Mouse (Mus musculus) CH12.LX (cell line): ENCODE data around the gene Dcaf12. TPM values are rescaled to one million over a fixed set of nuclear protein-coding genes. Genes with fewer than 3 reads are reported as not detected.
A peak's percentile ranks its signal among the peaks of the same experiment; 100 is the strongest.

Source experiments
- DNase-seq: peaks from one replicate; pipeline ENCODE4 v3.0.0-alpha.2; 2013; ENCODE audit errors: extremely low read depth
- H3K27ac ChIP-seq: 2 replicates; pipeline ENCODE4 v1.5.1; 2012; ENCODE audit warnings: low read depth, mild to moderate bottlenecking, control low read depth, moderate library complexity; ENCODE audit not compliant: insufficient read depth
- H3K27me3 ChIP-seq: replicated peaks from 2 replicates; pipeline ENCODE3; 2012; ENCODE audit warnings: inconsistent platforms
- H3K36me3 ChIP-seq, 2 experiments: replicated peaks in 1 of 2; 2 replicates each; pipeline versions ENCODE3 to v1.6.1; 2012; ENCODE audit warnings: inconsistent platforms in 1 of 2, low read length in 1 of 2, mild to moderate bottlenecking in 1 of 2, mixed read lengths in 1 of 2, moderate library complexity in 1 of 2; ENCODE audit not compliant: control insufficient read depth in 1 of 2, insufficient read depth in 1 of 2
- H3K4me1 ChIP-seq, 2 experiments: 2 replicates each; pipeline ENCODE4 v1.6.1; 2012; ENCODE audit warnings: inconsistent platforms in 1 of 2, moderate library complexity in 1 of 2; ENCODE audit not compliant: insufficient read depth in 2 of 2, control insufficient read depth in 1 of 2
- H3K4me2 ChIP-seq: 2 replicates; pipeline ENCODE4 v1.6.1; 2012; ENCODE audit warnings: low read depth, mild to moderate bottlenecking, control low read depth; ENCODE audit not compliant: poor library complexity, insufficient read depth, severe bottlenecking
- H3K4me3 ChIP-seq, 3 experiments: fragments of 150-350 bp in 1 of 3; sonication (generic) in 1 of 3; replicated peaks in 1 of 3; 2 replicates each; pipeline versions ENCODE3 to v1.5.1; 2011 to 2012; ENCODE audit warnings: low read depth in 2 of 3, low read length in 2 of 3, mild to moderate bottlenecking in 2 of 3, moderate library complexity in 2 of 3, control low read depth in 1 of 3, improper control_type of control experiment in 1 of 3, inconsistent platforms in 1 of 3, mixed read lengths in 1 of 3; ENCODE audit not compliant: poor library complexity in 1 of 3
- H3K79me2 ChIP-seq: replicated peaks from 2 replicates; pipeline ENCODE4 v1.6.1; 2012; ENCODE audit warnings: mild to moderate bottlenecking, moderate library complexity; ENCODE audit not compliant: control insufficient read depth, poor library complexity, insufficient read depth, severe bottlenecking; ENCODE audit errors: extremely low read depth
- H3K9ac ChIP-seq: 2 replicates; pipeline ENCODE4 v1.6.1; 2012; ENCODE audit warnings: low read depth, mild to moderate bottlenecking, control low read depth, moderate library complexity; ENCODE audit not compliant: insufficient read depth
- H3K9me3 ChIP-seq: replicated peaks from 2 replicates; pipeline ENCODE3; 2012; ENCODE audit warnings: low read length, inconsistent platforms, mixed read lengths
- BHLHE40 ChIP-seq: IDR thresholded peaks from 2 replicates; pipeline ENCODE4 v1.6.1; 2011; ENCODE audit warnings: mild to moderate bottlenecking, low read depth, low read length, improper control_type of control experiment
- CHD1 ChIP-seq: IDR thresholded peaks from 2 replicates; pipeline ENCODE4 v1.6.1; 2012; ENCODE audit warnings: low read depth, low read length, improper control_type of control experiment, inconsistent platforms
- CHD2 ChIP-seq: IDR thresholded peaks from 2 replicates; pipeline ENCODE4 v1.6.1; 2011; ENCODE audit warnings: low read length, improper control_type of control experiment
- CTCF ChIP-seq, 2 experiments: IDR thresholded peaks in 1 of 2; conservative IDR thresholded peaks in 1 of 2; 2 replicates each; pipeline ENCODE4 v1.5.1; 2011 to 2012; ENCODE audit warnings: low read depth in 2 of 2, low read length in 2 of 2, improper control_type of control experiment in 1 of 2, inconsistent platforms in 1 of 2, mild to moderate bottlenecking in 1 of 2, moderate library complexity in 1 of 2
- E2F4 ChIP-seq: IDR thresholded peaks from 2 replicates; pipeline ENCODE4 v1.6.1; 2011; ENCODE audit warnings: low read depth, low read length, improper control_type of control experiment; ENCODE audit not compliant: insufficient replicate concordance
- ELF1 ChIP-seq: IDR thresholded peaks from 2 replicates; pipeline ENCODE4 v1.6.1; 2014; ENCODE audit warnings: low read depth, mild to moderate bottlenecking, inconsistent platforms, low read length, improper control_type of control experiment
- EP300 ChIP-seq: IDR thresholded peaks from 2 replicates; pipeline ENCODE4 v1.6.1; 2011; ENCODE audit warnings: low read length, improper control_type of control experiment
- ETS1 ChIP-seq: conservative IDR thresholded peaks from 2 replicates; pipeline ENCODE4 v1.6.1; 2012; ENCODE audit warnings: low read depth, mild to moderate bottlenecking, inconsistent platforms, low read length, improper control_type of control experiment, moderate library complexity
- GABPA ChIP-seq: IDR thresholded peaks from 2 replicates; pipeline ENCODE4 v1.6.1; 2012; ENCODE audit warnings: low read depth, low read length, improper control_type of control experiment, inconsistent platforms; ENCODE audit not compliant: insufficient replicate concordance
- HCFC1 ChIP-seq: IDR thresholded peaks from 2 replicates; pipeline ENCODE4 v1.6.1; 2012; ENCODE audit warnings: low read depth, mild to moderate bottlenecking, inconsistent platforms, low read length, improper control_type of control experiment
- IRF4 ChIP-seq: IDR thresholded peaks from 2 replicates; pipeline ENCODE4 v1.6.1; 2014; ENCODE audit warnings: low read depth, mild to moderate bottlenecking, inconsistent platforms, low read length, improper control_type of control experiment
- JUN ChIP-seq: IDR thresholded peaks from 2 replicates; pipeline ENCODE4 v1.6.1; 2011; ENCODE audit warnings: low read depth, mild to moderate bottlenecking, low read length, improper control_type of control experiment, moderate library complexity; ENCODE audit not compliant: insufficient read depth
- JUND ChIP-seq: conservative IDR thresholded peaks from 2 replicates; pipeline ENCODE4 v1.6.1; 2011; ENCODE audit warnings: low read depth, low read length, improper control_type of control experiment
- KAT2A ChIP-seq: IDR thresholded peaks from 2 replicates; pipeline ENCODE4 v1.6.1; 2012; ENCODE audit warnings: low read length, improper control_type of control experiment, inconsistent platforms; ENCODE audit not compliant: insufficient replicate concordance
- MAFK ChIP-seq: IDR thresholded peaks from 2 replicates; pipeline ENCODE4 v1.6.1; 2011; ENCODE audit warnings: low read length, improper control_type of control experiment; ENCODE audit not compliant: insufficient replicate concordance
- MAX ChIP-seq: IDR thresholded peaks from 2 replicates; pipeline ENCODE4 v1.6.1; 2011; ENCODE audit warnings: low read length, improper control_type of control experiment
- MAZ ChIP-seq: IDR thresholded peaks from 2 replicates; pipeline ENCODE4 v1.6.1; 2012; ENCODE audit warnings: low read depth, mild to moderate bottlenecking, inconsistent platforms, low read length, improper control_type of control experiment, moderate library complexity
- MEF2A ChIP-seq: IDR thresholded peaks from 2 replicates; pipeline ENCODE4 v1.6.1; 2014; ENCODE audit warnings: low read depth, mild to moderate bottlenecking, inconsistent platforms, low read length, improper control_type of control experiment, borderline replicate concordance
- MXI1 ChIP-seq: IDR thresholded peaks from 2 replicates; pipeline ENCODE4 v1.6.1; 2011; ENCODE audit warnings: mild to moderate bottlenecking, low read depth, low read length, improper control_type of control experiment
- MYC ChIP-seq: IDR thresholded peaks from 2 replicates; pipeline ENCODE4 v1.6.1; 2011; ENCODE audit warnings: low read depth, mild to moderate bottlenecking, improper control_type of control experiment, low read length
- NELFE ChIP-seq: IDR thresholded peaks from 2 replicates; pipeline ENCODE4 v1.6.1; 2011; ENCODE audit warnings: low read depth, low read length, improper control_type of control experiment
- NRF1 ChIP-seq: IDR thresholded peaks from 2 replicates; pipeline ENCODE4 v1.6.1; 2014; ENCODE audit warnings: low read depth, mild to moderate bottlenecking, inconsistent platforms, low read length, improper control_type of control experiment, moderate library complexity
- PAX5 ChIP-seq: IDR thresholded peaks from 2 replicates; pipeline ENCODE4 v1.6.1; 2012; ENCODE audit warnings: low read length, inconsistent platforms, mixed read lengths
- POLR2A ChIP-seq: IDR thresholded peaks from 2 replicates; pipeline ENCODE4 v1.6.1; 2011; ENCODE audit warnings: low read depth, mild to moderate bottlenecking, improper control_type of control experiment, low read length
- POLR2AphosphoS2 ChIP-seq: IDR thresholded peaks from 2 replicates; pipeline ENCODE4 v1.6.1; 2011; ENCODE audit warnings: low read depth, low read length, improper control_type of control experiment
- RAD21 ChIP-seq: IDR thresholded peaks from 2 replicates; pipeline ENCODE4 v1.6.1; 2011; ENCODE audit warnings: low read depth, mild to moderate bottlenecking, low read length, improper control_type of control experiment, moderate library complexity
- RCOR1 ChIP-seq: conservative IDR thresholded peaks from 2 replicates; pipeline ENCODE4 v1.6.1; 2012; ENCODE audit warnings: low read depth, mild to moderate bottlenecking, inconsistent platforms, low read length, improper control_type of control experiment
- SIN3A ChIP-seq: IDR thresholded peaks from 2 replicates; pipeline ENCODE4 v1.6.1; 2012; ENCODE audit warnings: low read length, improper control_type of control experiment, inconsistent platforms
- SMC3 ChIP-seq: IDR thresholded peaks from 2 replicates; pipeline ENCODE4 v1.6.1; 2011; ENCODE audit warnings: low read depth, low read length, improper control_type of control experiment
- TBP ChIP-seq: conservative IDR thresholded peaks from 2 replicates; pipeline ENCODE4 v1.6.1; 2011; ENCODE audit warnings: low read depth, low read length, improper control_type of control experiment
- TCF12 ChIP-seq: IDR thresholded peaks from 2 replicates; pipeline ENCODE4 v1.6.1; 2014; ENCODE audit warnings: low read depth, mild to moderate bottlenecking, inconsistent platforms, low read length, improper control_type of control experiment
- USF1 ChIP-seq: IDR thresholded peaks from 2 replicates; pipeline ENCODE4 v1.6.1; 2014; ENCODE audit warnings: low read depth, mild to moderate bottlenecking, inconsistent platforms, low read length, improper control_type of control experiment
- USF2 ChIP-seq: conservative IDR thresholded peaks from 2 replicates; pipeline ENCODE4 v1.6.1; 2011; ENCODE audit warnings: low read depth, low read length, improper control_type of control experiment
- ZKSCAN1 ChIP-seq: IDR thresholded peaks from 2 replicates; pipeline ENCODE4 v1.6.1; 2012; ENCODE audit warnings: low read depth, inconsistent platforms, low read length, improper control_type of control experiment, borderline replicate concordance
- ZMIZ1 ChIP-seq: IDR thresholded peaks from 2 replicates; pipeline ENCODE4 v1.6.1; 2012; ENCODE audit warnings: low read depth, mild to moderate bottlenecking, inconsistent platforms, low read length, improper control_type of control experiment
- ZNF384 ChIP-seq: IDR thresholded peaks from 2 replicates; pipeline ENCODE4 v1.6.1; 2012; ENCODE audit warnings: low read depth, low read length, improper control_type of control experiment, inconsistent platforms
- dilution Hi-C: fragments of 300-500 bp; cut with MboI; formaldehyde crosslinking; loops from 2 replicates; pipeline ENCODE4 v1.14.3; 2020; ENCODE audit warnings: low sequenced_read_pairs; ENCODE audit not compliant: extremely low pct_unique_long_range_greater_than_20kb, extremely low pct_ligation_motif_present
- in situ Hi-C: fragments of 300-500 bp; cut with MboI; formaldehyde crosslinking; loops from 3 replicates; pipeline ENCODE4 v1.14.3; 2019; ENCODE audit warnings: low sequenced_read_pairs, low pct_ligation_motif_present, low pct_unique_long_range_greater_than_20kb, mixed read lengths
- polyA plus RNA-seq: library from polyadenylated mRNA; unstranded; fragments of >175 nt; gene quantifications from 2 replicates; pipeline ENCODE4 v1.2.1, GENCODE M21; 2012; ENCODE audit warnings: low read depth; ENCODE audit not compliant: insufficient read length
- total RNA-seq, 2 experiments: library from RNA; depleted of rRNA; stranded (reverse); fragments of 300-350 nt in 1 of 2; fragments of >200 nt in 1 of 2; gene quantifications; 2 replicates each; pipeline ENCODE4 v1.2.3; 2012 to 2014

The Dcaf12 gene
- 24.3 and 31.3 TPM in 2 replicates for total RNA-seq (2012; rRNA removed)
- 30.8 and 33.7 TPM in 2 replicates for total RNA-seq (2014; rRNA removed)
- 36.7 and 42.0 TPM in 2 replicates for polyA plus RNA-seq

GRCm38 (mm10) chr4:41314141-41315129 lies at the start of gene Dcaf12:
Dcaf12 (minus strand) TSS chr4:41314889.
- Histone ChIP-seq H3K9me3 (no peaks in the 10 kb centered on the region), H3K4me3 (peak within 1 kb of the TSS; percentile 94 to 99 (median 97)), H3K36me3 (peaks cover 3 to 34% of the 10 kb centered on the region in 2 experiments), H3K27me3 (no peaks in the 10 kb centered on the region), H3K9ac (peak within 1 kb of the TSS; percentile 90), H3K4me1 (peaks cover 15 to 55% of the 10 kb centered on the region in 2 experiments), H3K27ac (peak within 1 kb of the TSS; percentile 63), H3K79me2 (peaks cover 28% of the 10 kb centered on the region), H3K4me2 (peak within 1 kb of the TSS; percentile 99)
- in situ Hi-C loops = no loop called here
- dilution Hi-C loops = no loop called here
- peak; percentile 96 for DNase-seq
- TF ChIP-seq CHD1 (0 out of 2 replicates have a peak, but pooled peaks have one; percentile 11), ZNF384 (no peak), SMC3 (no peak), TCF12 (peak; percentile 73; the same call in 1 of the 2 replicates), MYC (no peak; the same call in 1 of the 2 replicates), PAX5 (no peak), NRF1 (peak; percentile 93), TBP (peak; percentile 88), MXI1 (peak; percentile 83; the same call in 1 of the 2 replicates), ETS1 (no peak), POLR2A (peak; percentile 88), EP300 (no peak; the same call in 1 of the 2 replicates), USF2 (no peak), POLR2AphosphoS2 (0 out of 2 replicates have a peak, but pooled peaks have one; percentile 29), ZMIZ1 (peak; percentile 74; the same call in 1 of the 2 replicates), MEF2A (peak; percentile 42), GABPA (no peak), MAX (no peak; the same call in 1 of the 2 replicates), JUND (no peak), CTCF (conservative IDR thresholded peaks at IDR 0.05 in 1 of 2, IDR thresholded peaks at IDR 0.05 in 1 of 2; ENCODE audit: low read depth in 2 of 2, low read length in 2 of 2) (no peak), MAFK (no peak), ELF1 (peak; percentile 86), JUN (no peak), HCFC1 (peak; percentile 74), E2F4 (0 out of 2 replicates have a peak, but pooled peaks have one; percentile 77), ZKSCAN1 (no peak), USF1 (no peak), BHLHE40 (no peak), IRF4 (peak; percentile 18; the same call in 1 of the 2 replicates), RAD21 (no peak), CHD2 (no peak), MAZ (0 out of 2 replicates have a peak, but pooled peaks have one; percentile 73), SIN3A (peak; percentile 39), KAT2A (0 out of 2 replicates have a peak, but pooled peaks have one; percentile 61), NELFE (peak; percentile 87; the same call in 1 of the 2 replicates), RCOR1 (no peak)
